Mouse (Mus musculus) neural tube, embryonic 13.5 days (tissue): ENCODE results near the gene Zfp865. TPM values are rescaled to one million over a fixed set of nuclear protein-coding genes. Genes with fewer than 3 reads are reported as not detected.
"Not testable (repeated sequence)": the region's sequence is repeated elsewhere in the genome, so short reads cannot be mapped to it uniquely, and the experiment has no call there.

ENCODE experiments used
- ATAC-seq: fragments of 200-750 bp; cut with Nextera tagmentation; 2 replicates; pipeline ENCODE4 v1.8.0; 2017; ENCODE audit warnings: low read depth, mild to moderate bottlenecking, moderate TSS enrichment, moderate library complexity
- H3K27ac ChIP-seq: fragments of 300-500 bp; sonication (generic); replicated peaks from 2 replicates; pipeline ENCODE4 v1.5.1; 2015; ENCODE audit warnings: moderate library complexity, mild to moderate bottlenecking, inconsistent platforms
- H3K27me3 ChIP-seq: fragments of 300-500 bp; sonication (generic); 2 replicates; pipeline ENCODE4 v1.6.1; 2015; ENCODE audit warnings: mild to moderate bottlenecking, inconsistent platforms
- H3K36me3 ChIP-seq: fragments of 300-500 bp; sonication (generic); 2 replicates; pipeline ENCODE4 v1.6.1; 2015; ENCODE audit warnings: mild to moderate bottlenecking, inconsistent platforms
- H3K4me1 ChIP-seq: fragments of 300-500 bp; sonication (generic); replicated peaks from 2 replicates; pipeline ENCODE4 v1.6.1; 2015; ENCODE audit warnings: inconsistent platforms
- H3K4me2 ChIP-seq: fragments of 300-500 bp; sonication (generic); 2 replicates; pipeline ENCODE4 v1.6.1; 2015; ENCODE audit warnings: inconsistent platforms, mild to moderate bottlenecking, moderate library complexity
- H3K4me3 ChIP-seq: fragments of 300-500 bp; sonication (generic); 2 replicates; pipeline ENCODE4 v1.5.1; 2015; ENCODE audit warnings: mild to moderate bottlenecking, inconsistent platforms
- H3K9ac ChIP-seq: fragments of 300-500 bp; sonication (generic); 2 replicates; pipeline ENCODE4 v1.6.1; 2015; ENCODE audit warnings: moderate library complexity, mild to moderate bottlenecking, inconsistent platforms
- H3K9me3 ChIP-seq: fragments of 300-500 bp; sonication (generic); 2 replicates; pipeline ENCODE4 v1.6.1; 2016; ENCODE audit warnings: inconsistent platforms
- WGBS: fragments of 180-500 bp; shearing (Covaris S2); methylation state at CpG from one replicate; pipeline ENCODE4 v1.1.7; 2015; 5-methylcytosine and 5-hydroxymethylcytosine counted together
- polyA plus RNA-seq: library from polyadenylated mRNA; unstranded; fragments of >200 nt; fragmentation: Nextera tagmentation; extraction: Ambion mirVana; gene quantifications from 2 replicates; pipeline ENCODE4 v1.2.1, GENCODE M21; 2015

The Zfp865 gene
- polyA plus RNA-seq, 1 experiment from 2014 or later = 6.3 TPM

GRCm38 (mm10) chr7:4996003-4996895 is 23.9 kb upstream of the Zfp865 start, which contains the start of gene Zfp579:
Gene Zfp579 (minus strand): TSS chr7:4996158.
- peak; percentile 86 for ATAC-seq
- Histone ChIP-seq H3K4me1 (peaks cover 40% of the 10 kb centered on the region), H3K27ac (peak within 1 kb of the TSS; percentile 85), H3K4me3 (peak within 1 kb of the TSS; percentile 75), H3K4me2 (peak within 1 kb of the TSS; percentile 68), H3K9me3 (no peaks in the 10 kb centered on the region), H3K27me3 (peaks cover 13% of the 10 kb centered on the region), H3K36me3 (peaks cover 32% of the 10 kb centered on the region), H3K9ac (peak within 1 kb of the TSS; percentile 95)
- 6% methylated on average over 23 of the region's 26 CpGs for WGBS

GRCm38 (mm10) chr7:4996934-4997333 is 23.2 kb upstream of the Zfp865 start:
- Histone ChIP-seq H3K4me3 (peak overlapping the region; percentile 75), H3K9ac (peak overlapping the region; percentile 95), H3K27ac (peak overlapping the region; percentile 85), H3K4me1 (peaks cover 40% of the 10 kb centered on the region), H3K36me3 (peaks cover 25% of the 10 kb centered on the region), H3K27me3 (peaks cover 13% of the 10 kb centered on the region), H3K9me3 (no peaks in the 10 kb centered on the region), H3K4me2 (peak overlapping the region; percentile 68)
- WGBS = 72% methylated on average over 8 of the region's 8 CpGs
- no peak for ATAC-seq

GRCm38 (mm10) chr7:4999876-5000275 is 20.3 kb upstream of the Zfp865 start:
- Histone ChIP-seq H3K4me3 (no peak overlapping the region), H3K4me2 (no peak overlapping the region), H3K27me3 (no peaks in the 10 kb centered on the region), H3K9me3 (no peaks in the 10 kb centered on the region), H3K9ac (no peak overlapping the region), H3K36me3 (no peaks in the 10 kb centered on the region), H3K4me1 (peaks cover 13% of the 10 kb centered on the region), H3K27ac (no peak overlapping the region)
- WGBS = 64% methylated on average over 2 of the region's 2 CpGs
- ATAC-seq = no peak

- 60% methylated on average over 8 of the region's 8 CpGs for WGBS
- not testable (repeated sequence) for H3K27ac ChIP-seq, ATAC-seq, H3K4me3 ChIP-seq, H3K27me3 ChIP-seq, H3K4me2 ChIP-seq, H3K9me3 ChIP-seq, H3K9ac ChIP-seq, H3K4me1 ChIP-seq
- H3K36me3 ChIP-seq = peaks cover 19% of the 10 kb centered on the region
These were observed 17.3 kb upstream of the Zfp865 start for GRCm38 (mm10) chr7:5002876-5003275.

- no peak for ATAC-seq
- H3K36me3 ChIP-seq = peaks cover 70% of the 10 kb centered on the region
These were observed 11.9 kb upstream of the Zfp865 start for GRCm38 (mm10) chr7:5008229-5008628.

GRCm38 (mm10) chr7:5012681-5013513 is 7.3 kb upstream of the Zfp865 start:
- Histone ChIP-seq H3K4me1 (peaks cover 11% of the 10 kb centered on the region), H3K27me3 (no peaks in the 10 kb centered on the region), H3K27ac (no peak overlapping the region), H3K4me3 (peak overlapping the region; percentile 71), H3K36me3 (peaks cover 51% of the 10 kb centered on the region), H3K4me2 (peak overlapping the region; percentile 58), H3K9ac (no peak overlapping the region), H3K9me3 (no peaks in the 10 kb centered on the region)
- no peak for ATAC-seq
- WGBS = 92% methylated on average over 27 of the region's 27 CpGs

More at GRCm38 (mm10) chr7:5008229-5008628, 11.9 kb upstream of the Zfp865 start:
- Histone ChIP-seq H3K4me2 (no peak overlapping the region), H3K9me3 (no peaks in the 10 kb centered on the region), H3K4me1 (peaks cover 2% of the 10 kb centered on the region; the same call in 1 of the 2 replicates), H3K27me3 (no peaks in the 10 kb centered on the region), H3K9ac (no peak overlapping the region), H3K4me3 (no peak overlapping the region), H3K27ac (no peak overlapping the region)
- 94% methylated on average over 26 of the region's 26 CpGs for WGBS

GRCm38 (mm10) chr7:5014251-5015117 is 5.7 kb upstream of the Zfp865 start, which contains the start of the genes Zfp524 and Fiz1:
Gene Zfp524 (plus strand): TSS chr7:5014415.
Gene Fiz1 (minus strand): TSS chr7:5014697.
- Histone ChIP-seq H3K4me2 (peak within 1 kb of the TSS; percentile 58), H3K36me3 (peaks cover 35% of the 10 kb centered on the region), H3K9me3 (no peaks in the 10 kb centered on the region), H3K27me3 (no peaks in the 10 kb centered on the region), H3K4me1 (peaks cover 19% of the 10 kb centered on the region), H3K27ac (peak within 1 kb of the TSS; percentile 97), H3K4me3 (peak within 1 kb of the TSS; percentile 71), H3K9ac (peak within 1 kb of the TSS; percentile 83)
- ATAC-seq = peak; percentile 85
- WGBS = 0% methylated on average over 42 of the region's 42 CpGs

GRCm38 (mm10) chr7:5015118-5016001 is 4.8 kb upstream of the Zfp865 start, which contains the start of gene Gm44973:
Gene Gm44973 (plus strand): TSS chr7:5015496.
- H3K4me3 ChIP-seq = peak within 1 kb of the TSS; percentile 71
- H3K36me3 ChIP-seq = peaks cover 27% of the 10 kb centered on the region
- ATAC-seq = peak; percentile 74
- H3K9me3 ChIP-seq = no peaks in the 10 kb centered on the region
- H3K9ac ChIP-seq = peak within 1 kb of the TSS; percentile 83
- no peaks in the 10 kb centered on the region for H3K27me3 ChIP-seq
- H3K4me2 ChIP-seq = peak within 1 kb of the TSS; percentile 58
- H3K4me1 ChIP-seq = peaks cover 22% of the 10 kb centered on the region
- WGBS = under 1% methylated on average over 60 of the region's 76 CpGs
- peak within 1 kb of the TSS; percentile 97 for H3K27ac ChIP-seq

- Histone ChIP-seq H3K27me3 (no peaks in the 10 kb centered on the region), H3K4me1 (peaks cover 24% of the 10 kb centered on the region), H3K9ac (peak overlapping the region; percentile 83), H3K4me3 (peak overlapping the region; percentile 71), H3K36me3 (peaks cover 20% of the 10 kb centered on the region), H3K9me3 (no peaks in the 10 kb centered on the region), H3K27ac (peak overlapping the region; percentile 97), H3K4me2 (peak overlapping the region; percentile 58)
- ATAC-seq = no peak
- 61% methylated on average over 3 of the region's 3 CpGs for WGBS
These were observed 4.1 kb upstream of the Zfp865 start for GRCm38 (mm10) chr7:5016057-5016456.

- 94% methylated on average over 2 of the region's 2 CpGs for WGBS
- no peak for ATAC-seq
- H3K27me3 ChIP-seq = no peaks in the 10 kb centered on the region
- no peak overlapping the region for H3K4me2 ChIP-seq
- no peak overlapping the region for H3K27ac ChIP-seq
- H3K4me1 ChIP-seq = peaks cover 33% of the 10 kb centered on the region
- H3K9ac ChIP-seq = no peak overlapping the region
- peaks cover 14% of the 10 kb centered on the region for H3K36me3 ChIP-seq
- no peak overlapping the region for H3K4me3 ChIP-seq
- H3K9me3 ChIP-seq = no peaks in the 10 kb centered on the region
These were observed 3.3 kb upstream of the Zfp865 start for GRCm38 (mm10) chr7:5016920-5017319.
